Mouse (Mus musculus): Measurements from ENCODE around the gene Dazap2. TPM values are rescaled to one million over a fixed set of nuclear protein-coding genes. Genes with fewer than 3 reads are reported as not detected.

Gene Dazap2
- polyA plus RNA-seq, 1 experiment from 2014 or later, result 254 TPM

- Histone ChIP-seq H3K4me2 (ENCODE audit: low read length) (no peak overlapping the region), H3K27ac (replicated peaks in 1 of 2; ENCODE audit: control insufficient read depth in 1 of 2, insufficient read depth in 1 of 2, low read depth in 2 of 2, low read length in 2 of 2) (no peak overlapping the region), H3K36me3 (ENCODE audit: control insufficient read depth, insufficient read depth, low read length) (no peaks in the 10 kb centered on the region), H3K4me3 (ENCODE audit: control insufficient read depth in 1 of 2, insufficient read depth in 1 of 2, low read depth in 1 of 2, low read length in 2 of 2) (no peak overlapping the region), H3K9me3 (ENCODE audit: control insufficient read depth, low read length) (no peaks in the 10 kb centered on the region), H3K4me1 (ENCODE audit: control insufficient read depth in 2 of 2, insufficient read depth in 2 of 2, low read length in 2 of 2) (peaks cover 10 to 11% of the 10 kb centered on the region in 2 experiments; a peak in 3 of 4 replicates), H3K27me3 (ENCODE audit: control insufficient read depth, insufficient read depth, low read length) (peaks cover 4% of the 10 kb centered on the region; the same call in 1 of the 2 replicates), H3K9ac (ENCODE audit: low read length) (no peak overlapping the region)
- no peak for ATAC-seq (ENCODE audit: insufficient number of reproducible peaks, insufficient read depth, low FRiP score, low read depth)
- 73% methylated on average over 3 of the region's 3 CpGs for WGBS
Observed at GRCm38 (mm10) chr15:100630126-100630525, 15.0 kb downstream of the Dazap2 start.

GRCm38 (mm10) chr15:100631454-100632170, 16.5 kb downstream of the Dazap2 start:
- no peaks in the 10 kb centered on the region for H3K36me3 ChIP-seq (ENCODE audit: control insufficient read depth, insufficient read depth, low read length)
- WGBS, result 76% methylated on average over 12 of the region's 12 CpGs
- H3K4me1 ChIP-seq (ENCODE audit: control insufficient read depth in 2 of 2, insufficient read depth in 2 of 2, low read length in 2 of 2), result peaks cover 10 to 20% of the 10 kb centered on the region in 2 experiments; a peak in 3 of 4 replicates
- no peak overlapping the region for H3K4me3 ChIP-seq (ENCODE audit: control insufficient read depth in 1 of 2, insufficient read depth in 1 of 2, low read depth in 1 of 2, low read length in 2 of 2)
- no peak overlapping the region for H3K27ac ChIP-seq (replicated peaks in 1 of 2; ENCODE audit: control insufficient read depth in 1 of 2, insufficient read depth in 1 of 2, low read depth in 2 of 2, low read length in 2 of 2)
- ATAC-seq (ENCODE audit: insufficient number of reproducible peaks, insufficient read depth, low FRiP score, low read depth), result no peak
- no peak overlapping the region for H3K9ac ChIP-seq (ENCODE audit: low read length)
- no peak overlapping the region for H3K4me2 ChIP-seq (ENCODE audit: low read length)
- H3K27me3 ChIP-seq (ENCODE audit: control insufficient read depth, insufficient read depth, low read length), result peaks cover 18% of the 10 kb centered on the region
- no peaks in the 10 kb centered on the region for H3K9me3 ChIP-seq (ENCODE audit: control insufficient read depth, low read length)

GRCm38 (mm10) chr15:100632323-100632722, 17.2 kb downstream of the Dazap2 start:
- Histone ChIP-seq H3K9ac (ENCODE audit: low read length) (no peak overlapping the region), H3K27ac (replicated peaks in 1 of 2; ENCODE audit: control insufficient read depth in 1 of 2, insufficient read depth in 1 of 2, low read depth in 2 of 2, low read length in 2 of 2) (no peak overlapping the region), H3K9me3 (ENCODE audit: control insufficient read depth, low read length) (no peaks in the 10 kb centered on the region), H3K4me3 (ENCODE audit: control insufficient read depth in 1 of 2, insufficient read depth in 1 of 2, low read depth in 1 of 2, low read length in 2 of 2) (no peak overlapping the region), H3K4me1 (ENCODE audit: control insufficient read depth in 2 of 2, insufficient read depth in 2 of 2, low read length in 2 of 2) (peaks cover 13 to 26% of the 10 kb centered on the region in 2 experiments), H3K4me2 (ENCODE audit: low read length) (no peak overlapping the region), H3K36me3 (ENCODE audit: control insufficient read depth, insufficient read depth, low read length) (no peaks in the 10 kb centered on the region), H3K27me3 (ENCODE audit: control insufficient read depth, insufficient read depth, low read length) (peaks cover 25% of the 10 kb centered on the region)
- 63% methylated on average over 5 of the region's 5 CpGs for WGBS
- ATAC-seq (ENCODE audit: insufficient number of reproducible peaks, insufficient read depth, low FRiP score, low read depth), result no peak

GRCm38 (mm10) chr15:100633341-100633740, 18.2 kb downstream of the Dazap2 start:
- H3K4me1 ChIP-seq (ENCODE audit: control insufficient read depth in 2 of 2, insufficient read depth in 2 of 2, low read length in 2 of 2), result peaks cover 6 to 19% of the 10 kb centered on the region in 2 experiments
- H3K36me3 ChIP-seq (ENCODE audit: control insufficient read depth, insufficient read depth, low read length), result no peaks in the 10 kb centered on the region
- H3K9me3 ChIP-seq (ENCODE audit: control insufficient read depth, low read length), result no peaks in the 10 kb centered on the region
- 80% methylated on average over 10 of the region's 10 CpGs for WGBS
- H3K4me2 ChIP-seq (ENCODE audit: low read length), result no peak overlapping the region
- no peak overlapping the region for H3K4me3 ChIP-seq (ENCODE audit: control insufficient read depth in 1 of 2, insufficient read depth in 1 of 2, low read depth in 1 of 2, low read length in 2 of 2)
- H3K27ac ChIP-seq (replicated peaks in 1 of 2; ENCODE audit: control insufficient read depth in 1 of 2, insufficient read depth in 1 of 2, low read depth in 2 of 2, low read length in 2 of 2), result no peak overlapping the region
- H3K9ac ChIP-seq (ENCODE audit: low read length), result no peak overlapping the region
- peaks cover 25% of the 10 kb centered on the region for H3K27me3 ChIP-seq (ENCODE audit: control insufficient read depth, insufficient read depth, low read length)
- ATAC-seq (ENCODE audit: insufficient number of reproducible peaks, insufficient read depth, low FRiP score, low read depth), result no peak

- peak overlapping the region; percentile 97 for H3K4me2 ChIP-seq (ENCODE audit: low read length)
Observed at GRCm38 (mm10) chr15:100635239-100635638, 20.1 kb downstream of the Dazap2 start.

GRCm38 (mm10) chr15:100635851-100636645, 20.9 kb downstream of the Dazap2 start:
- Histone ChIP-seq H3K9ac (ENCODE audit: low read length) (peak overlapping the region; percentile 75), H3K4me3 (ENCODE audit: control insufficient read depth in 1 of 2, insufficient read depth in 1 of 2, low read depth in 1 of 2, low read length in 2 of 2) (peak overlapping the region; percentile 67)
- WGBS, result 3% methylated on average over 38 of the region's 38 CpGs

More at GRCm38 (mm10) chr15:100635239-100635638, 20.1 kb downstream of the Dazap2 start:
- Histone ChIP-seq H3K4me1 (ENCODE audit: control insufficient read depth in 2 of 2, insufficient read depth in 2 of 2, low read length in 2 of 2) (peaks cover 6 to 18% of the 10 kb centered on the region in 2 experiments), H3K36me3 (ENCODE audit: control insufficient read depth, insufficient read depth, low read length) (no peaks in the 10 kb centered on the region), H3K9ac (ENCODE audit: low read length) (no peak overlapping the region), H3K27me3 (ENCODE audit: control insufficient read depth, insufficient read depth, low read length) (peaks cover 25% of the 10 kb centered on the region), H3K4me3 (ENCODE audit: control insufficient read depth in 1 of 2, insufficient read depth in 1 of 2, low read depth in 1 of 2, low read length in 2 of 2) (peak overlapping the region in 1 of 2 experiments; percentile 67; a peak in 1 of 4 replicates), H3K9me3 (ENCODE audit: control insufficient read depth, low read length) (no peaks in the 10 kb centered on the region), H3K27ac (replicated peaks in 1 of 2; ENCODE audit: control insufficient read depth in 1 of 2, insufficient read depth in 1 of 2, low read depth in 2 of 2, low read length in 2 of 2) (no peak overlapping the region)
- 12% methylated on average over 9 of the region's 9 CpGs for WGBS
- ATAC-seq (ENCODE audit: insufficient number of reproducible peaks, insufficient read depth, low FRiP score, low read depth), result no peak

GRCm38 (mm10) chr15:100636700-100637501, 21.8 kb downstream of the Dazap2 start, which contains the start of gene Smagp:
Gene Smagp, minus strand, starts transcription at chr15:100636940.
- WGBS, result under 1% methylated on average over 54 of the region's 77 CpGs
- peak within 1 kb of the TSS; percentile 97 for H3K4me2 ChIP-seq (ENCODE audit: low read length)
- H3K4me1 ChIP-seq (ENCODE audit: control insufficient read depth in 2 of 2, insufficient read depth in 2 of 2, low read length in 2 of 2), result peaks cover 14 to 25% of the 10 kb centered on the region in 2 experiments
- H3K4me3 ChIP-seq (ENCODE audit: control insufficient read depth in 1 of 2, insufficient read depth in 1 of 2, low read depth in 1 of 2, low read length in 2 of 2), result peak within 1 kb of the TSS; percentile 67
- H3K9ac ChIP-seq (ENCODE audit: low read length), result peak within 1 kb of the TSS; percentile 75
- ATAC-seq (ENCODE audit: insufficient number of reproducible peaks, insufficient read depth, low FRiP score, low read depth), result no peak
- peaks cover 25% of the 10 kb centered on the region for H3K27me3 ChIP-seq (ENCODE audit: control insufficient read depth, insufficient read depth, low read length)
- 0 out of 4 replicates have a peak within 1 kb of the TSS, but pooled peaks of 1 of the 2 experiments have one; percentile 16 for H3K27ac ChIP-seq (replicated peaks in 1 of 2; ENCODE audit: control insufficient read depth in 1 of 2, insufficient read depth in 1 of 2, low read depth in 2 of 2, low read length in 2 of 2)
- no peaks in the 10 kb centered on the region for H3K36me3 ChIP-seq (ENCODE audit: control insufficient read depth, insufficient read depth, low read length)
- H3K9me3 ChIP-seq (ENCODE audit: control insufficient read depth, low read length), result no peaks in the 10 kb centered on the region

More at GRCm38 (mm10) chr15:100635851-100636645, 20.9 kb downstream of the Dazap2 start:
- Histone ChIP-seq H3K27me3 (ENCODE audit: control insufficient read depth, insufficient read depth, low read length) (peaks cover 25% of the 10 kb centered on the region), H3K27ac (replicated peaks in 1 of 2; ENCODE audit: control insufficient read depth in 1 of 2, insufficient read depth in 1 of 2, low read depth in 2 of 2, low read length in 2 of 2) (0 out of 4 replicates have a peak overlapping the region, but pooled peaks of 1 of the 2 experiments have one; percentile 16), H3K9me3 (ENCODE audit: control insufficient read depth, low read length) (no peaks in the 10 kb centered on the region), H3K36me3 (ENCODE audit: control insufficient read depth, insufficient read depth, low read length) (no peaks in the 10 kb centered on the region), H3K4me1 (ENCODE audit: control insufficient read depth in 2 of 2, insufficient read depth in 2 of 2, low read length in 2 of 2) (peaks cover 9 to 25% of the 10 kb centered on the region in 2 experiments), H3K4me2 (ENCODE audit: low read length) (peak overlapping the region; percentile 97)
- ATAC-seq (ENCODE audit: insufficient number of reproducible peaks, insufficient read depth, low FRiP score, low read depth), result no peak

All from heart, embryonic 14.5 days (tissue).